Mouse (Mus musculus) 416B (cell line): Measurements from ENCODE around the gene H60b.
"Not testable (repeated sequence)": the region's sequence is repeated elsewhere in the genome, so short reads cannot be mapped to it uniquely, and the experiment has no call there.

Experiments used
- DNase-seq: peaks from one replicate; pipeline ENCODE4 v3.0.0; 2011; ENCODE audit warnings: low read depth

Gene H60b

DNA sequence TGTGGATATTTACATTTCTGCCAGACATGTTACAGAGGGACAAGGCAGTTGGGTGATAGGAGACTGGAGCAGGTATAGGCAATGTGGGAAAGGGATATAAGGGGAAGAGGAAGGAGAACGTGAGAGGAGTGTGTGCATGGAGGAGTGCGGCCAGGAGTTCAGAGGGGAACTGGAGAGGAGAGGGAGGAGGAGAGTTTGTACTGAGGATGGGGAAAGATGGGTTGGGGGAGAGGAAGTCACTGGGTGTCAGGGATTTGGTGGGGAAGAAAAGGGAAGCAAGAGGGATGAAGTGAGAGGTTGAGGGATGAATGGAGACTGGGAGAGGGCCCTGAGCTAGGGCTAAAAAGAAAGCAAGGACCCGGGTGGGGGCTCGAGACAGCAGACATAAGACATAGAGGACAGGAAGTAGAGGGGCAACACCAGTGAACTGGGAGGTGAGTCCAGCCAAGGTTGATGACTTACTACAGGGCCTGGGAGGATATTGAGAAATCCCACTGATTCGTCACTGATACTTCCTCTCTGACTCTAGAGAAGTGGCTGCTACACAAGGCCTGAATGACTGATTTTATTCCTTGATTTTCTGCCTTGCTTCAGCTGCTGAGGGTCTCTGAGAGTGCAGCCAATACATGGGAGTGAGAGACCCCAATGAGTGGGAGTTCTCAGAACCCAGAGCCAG is 7.1 kb downstream of the H60b start:
- DNase-seq: peak; percentile 63

DNA sequence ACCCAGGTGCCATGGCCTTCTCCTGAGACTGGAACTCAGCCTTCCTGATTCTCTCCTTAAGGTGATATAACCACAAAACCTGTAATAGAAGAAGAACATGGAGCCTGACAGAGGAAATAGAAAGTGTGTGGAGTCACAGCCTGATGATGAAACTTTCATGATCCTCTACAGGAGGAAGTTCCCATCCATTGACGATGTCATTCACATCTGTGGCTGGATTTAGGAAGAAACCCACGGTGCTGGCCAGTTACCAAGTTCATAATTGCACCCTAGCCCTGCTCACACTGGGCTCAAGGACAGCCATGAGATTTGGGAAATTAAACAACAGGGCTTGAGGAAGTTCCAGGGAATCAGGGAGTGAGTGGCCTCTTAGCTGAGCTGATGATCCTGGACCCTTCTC is 7.6 kb downstream of the H60b start:
- DNase-seq: peak; percentile 39

DNA sequence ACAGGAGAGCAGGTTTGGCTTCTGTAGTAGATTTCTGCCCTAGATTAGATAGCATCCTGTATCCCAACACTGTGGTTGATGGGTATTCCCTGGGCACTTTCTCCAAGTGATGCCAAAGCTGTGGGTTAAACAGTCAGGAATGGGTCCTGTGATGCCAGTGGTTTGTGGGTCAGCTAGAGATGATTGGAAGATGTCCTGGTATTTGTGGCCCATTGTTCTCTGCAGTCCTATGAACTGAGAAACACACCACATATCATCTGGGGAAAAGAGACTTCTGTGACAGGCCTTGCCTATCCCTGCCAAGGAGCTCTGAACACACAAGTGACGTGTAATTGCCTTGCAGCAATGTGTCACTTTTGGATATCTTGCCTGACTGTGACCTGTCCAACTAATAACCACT is 8.7 kb downstream of the H60b start:
- DNase-seq: not testable (repeated sequence)

DNA sequence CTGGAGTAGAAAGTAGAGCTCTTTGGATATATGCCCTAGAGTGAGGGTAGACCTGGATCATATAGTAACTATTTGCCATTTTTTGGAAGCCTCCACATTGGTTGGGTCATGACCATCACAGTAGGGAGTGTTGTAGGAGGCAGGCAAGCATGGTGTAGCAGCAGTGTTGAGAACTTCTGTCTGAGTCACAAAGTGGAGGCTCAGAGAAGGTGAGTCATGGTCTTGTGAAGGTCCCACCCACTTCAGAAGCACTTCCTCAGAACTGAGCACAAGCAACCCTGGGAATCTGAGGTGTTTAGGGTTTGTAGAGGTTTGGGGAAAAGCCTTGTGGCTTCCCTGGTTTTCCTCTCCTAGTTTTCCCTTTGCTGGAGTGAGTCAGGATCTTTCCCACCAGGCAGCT is 10.7 kb downstream of the H60b start:
- DNase-seq: not testable (repeated sequence)

DNA sequence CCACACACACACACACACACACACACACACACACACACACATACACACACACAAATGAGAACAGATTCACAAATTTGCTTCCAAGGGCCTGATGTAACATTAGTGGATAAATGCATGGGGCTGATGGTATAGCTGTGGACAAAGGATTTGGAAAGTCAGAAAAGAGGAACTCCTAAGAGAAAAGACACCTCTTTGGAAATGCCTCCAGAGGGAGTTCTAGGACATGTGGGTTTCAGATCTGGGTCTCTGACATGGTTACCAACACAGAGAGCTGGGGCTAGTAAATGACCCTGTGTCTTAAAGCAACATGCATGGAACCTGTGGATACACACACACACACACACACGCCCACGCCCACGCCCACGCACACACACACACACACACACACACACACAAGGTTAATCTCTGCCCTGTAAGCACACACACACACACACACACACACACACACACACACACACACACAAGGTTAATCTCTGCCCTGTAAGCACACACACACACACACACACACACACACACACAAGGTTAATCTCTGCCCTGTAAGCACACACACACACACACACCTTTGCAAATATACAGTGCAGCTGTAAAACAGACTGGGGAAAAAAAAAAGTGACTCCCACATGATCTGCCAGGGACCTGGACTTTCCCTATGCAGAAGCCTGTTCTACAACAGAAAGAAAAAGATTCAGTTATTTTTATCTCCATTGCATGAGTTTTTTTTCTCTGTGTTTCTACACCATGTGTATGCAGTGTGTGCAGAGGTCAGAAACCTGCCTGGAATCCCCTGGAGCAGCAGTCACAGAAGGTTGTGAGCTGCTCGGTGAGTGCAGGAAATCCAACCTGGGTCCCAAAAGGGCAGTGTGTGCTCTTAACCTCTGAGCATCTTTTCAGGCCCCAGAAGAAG is 14.3 kb downstream of the H60b start:
- DNase-seq: not testable (repeated sequence)

DNA sequence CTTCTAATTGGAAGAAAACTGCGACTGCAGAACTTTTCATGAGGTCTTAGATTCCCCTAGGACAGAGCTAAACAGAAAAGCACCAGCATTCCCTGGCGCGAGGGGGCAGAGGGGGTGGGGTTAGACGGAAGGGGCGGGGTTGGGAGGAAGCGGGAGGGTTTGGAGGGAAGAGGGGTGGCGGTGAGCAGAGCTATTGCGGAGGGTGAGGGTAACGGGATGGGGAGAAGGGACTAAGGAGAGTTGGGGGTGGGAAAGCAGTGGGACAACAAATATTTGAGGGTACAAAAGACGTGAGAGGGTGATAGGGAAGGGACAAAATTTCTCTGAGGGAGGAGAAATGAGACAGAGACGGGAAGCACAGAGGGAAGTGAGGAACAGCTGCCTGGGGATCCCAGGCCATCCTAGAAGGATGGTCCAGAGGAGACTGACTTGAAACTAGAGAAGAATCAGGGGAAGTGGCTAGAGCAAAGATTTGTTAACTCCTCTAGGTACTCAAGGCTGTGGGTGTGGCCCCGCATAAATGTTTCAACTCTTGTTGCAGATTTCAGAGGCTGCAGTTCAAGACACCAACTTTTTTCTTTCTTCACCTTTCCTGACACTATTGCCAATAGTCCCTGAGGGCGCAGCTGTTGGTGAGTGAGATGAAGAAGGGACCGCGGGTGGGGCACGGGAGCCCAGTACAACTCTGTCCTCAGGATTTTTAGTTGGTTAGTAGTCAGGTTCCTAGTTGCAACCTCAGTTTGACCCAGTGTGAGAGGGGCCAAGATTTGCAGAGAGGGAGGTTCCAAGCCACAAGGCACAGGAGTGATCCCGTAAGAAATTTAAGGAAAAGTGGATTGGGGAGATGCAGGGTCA is 15.2 kb downstream of the H60b start:
- DNase-seq: not testable (repeated sequence)

DNA sequence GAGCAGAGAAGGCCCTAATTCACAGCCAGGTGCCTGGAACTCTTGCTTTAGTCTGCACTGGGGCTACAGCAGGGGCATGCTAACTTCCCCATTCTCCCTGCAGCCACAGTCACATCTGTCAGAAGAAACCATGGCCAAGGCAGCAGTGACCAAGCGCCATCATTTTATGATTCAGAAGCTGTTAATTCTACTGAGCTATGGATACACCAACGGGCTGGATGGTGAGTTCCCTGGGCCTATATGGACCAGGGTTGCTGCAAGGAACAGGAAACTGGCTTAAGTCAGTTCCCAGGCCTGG is 15.8 kb downstream of the H60b start:
- DNase-seq: not testable (repeated sequence)

DNA sequence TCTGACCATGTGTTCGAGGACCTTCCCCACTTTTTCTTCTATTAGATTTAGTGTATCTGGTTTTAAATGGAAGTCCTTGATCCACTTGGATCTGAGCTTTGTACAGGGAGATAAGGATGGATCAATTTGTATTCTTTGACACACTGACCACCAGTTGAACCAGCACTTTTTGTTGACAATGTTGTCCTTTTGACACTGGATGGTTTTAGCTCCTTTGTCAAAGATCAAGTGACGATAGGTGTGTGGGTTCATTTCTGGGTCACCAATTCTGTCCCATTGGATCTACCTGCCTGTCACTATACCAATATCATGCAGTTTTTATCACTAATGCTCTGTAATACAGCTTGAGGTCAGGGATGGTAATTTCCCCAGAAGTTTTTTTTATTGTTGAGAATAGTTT is 18.1 kb downstream of the H60b start:
- DNase-seq: not testable (repeated sequence)

DNA sequence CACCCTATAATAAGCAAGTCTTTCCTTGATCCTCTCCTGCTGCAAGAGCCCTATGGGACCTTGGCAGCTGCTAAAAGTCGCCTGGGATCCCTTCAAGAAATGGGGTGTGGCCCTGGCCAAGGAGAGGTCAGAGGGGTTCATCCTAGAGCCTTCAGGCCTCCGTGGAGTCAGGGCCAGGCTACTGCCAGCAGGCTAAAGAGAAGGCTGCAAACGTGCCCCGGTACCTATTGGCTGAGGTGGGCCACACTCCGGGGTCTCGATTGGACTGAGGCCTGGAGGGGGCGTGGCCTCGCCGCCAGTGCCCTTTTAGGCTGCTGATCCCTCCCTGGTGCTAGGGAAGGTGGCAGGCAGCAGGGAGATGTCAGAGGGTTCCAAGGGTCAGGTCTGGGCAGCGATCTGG is 32.6 kb downstream of the H60b start:
- DNase-seq: not testable (repeated sequence)

DNA sequence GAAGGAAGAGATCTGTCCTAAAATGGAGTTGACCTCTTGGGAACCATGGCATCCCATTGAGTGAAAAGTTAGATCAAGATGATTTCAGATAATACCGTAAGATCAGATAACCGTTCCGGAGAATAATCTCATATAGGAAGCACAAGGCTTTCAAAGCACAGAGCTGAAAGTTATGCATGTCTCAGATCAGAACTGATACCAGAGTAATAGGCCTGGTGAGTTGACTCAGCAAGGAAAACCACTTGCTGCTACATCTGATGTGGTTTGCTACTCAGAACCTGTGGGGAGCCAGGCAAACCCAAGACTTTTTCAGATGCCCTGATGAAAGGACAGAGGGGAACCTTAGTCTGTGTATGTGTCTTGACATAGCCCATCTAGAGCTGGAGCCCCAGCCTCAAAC is 43.0 kb downstream of the H60b start:
- DNase-seq: not testable (repeated sequence)

DNA sequence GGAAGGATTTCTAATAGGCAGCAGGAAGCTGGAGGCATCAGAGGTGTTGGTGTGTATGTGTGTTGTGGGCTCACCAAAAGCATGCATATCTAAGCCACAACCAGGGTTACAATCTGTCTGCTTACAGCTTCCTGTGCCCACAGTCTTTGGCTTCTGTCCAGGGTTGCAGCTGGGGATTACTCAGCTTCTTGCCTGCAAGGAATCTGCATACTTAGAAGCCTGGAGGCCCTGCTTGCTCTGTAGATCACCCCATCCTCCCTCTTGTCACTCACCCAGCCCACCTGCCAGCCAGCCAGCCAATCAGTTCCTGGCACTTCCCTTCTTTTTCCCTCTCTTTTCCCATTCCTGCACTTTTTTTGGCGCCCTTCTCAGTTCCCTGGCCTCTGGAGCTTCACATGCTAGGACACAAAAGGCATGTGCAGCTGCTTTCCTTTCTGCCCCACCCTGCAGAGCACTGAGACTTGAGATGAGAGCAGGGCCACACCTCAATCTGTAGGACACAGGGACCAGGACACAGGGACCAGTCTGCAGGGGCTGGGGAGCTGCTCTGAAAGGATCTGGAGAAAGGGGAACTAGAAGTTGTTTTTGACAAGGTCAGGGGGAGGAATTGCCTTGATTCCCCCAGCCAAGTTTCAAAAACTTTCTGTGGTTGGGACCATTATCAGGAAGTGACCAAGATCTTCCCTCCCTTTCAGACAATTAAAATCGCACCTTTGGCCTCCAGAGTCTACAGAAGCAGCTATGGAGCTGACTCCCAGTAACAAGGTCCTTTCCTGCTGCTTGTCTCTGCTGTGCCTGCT is 44.6 kb downstream of the H60b start:
- DNase-seq: not testable (repeated sequence)

DNA sequence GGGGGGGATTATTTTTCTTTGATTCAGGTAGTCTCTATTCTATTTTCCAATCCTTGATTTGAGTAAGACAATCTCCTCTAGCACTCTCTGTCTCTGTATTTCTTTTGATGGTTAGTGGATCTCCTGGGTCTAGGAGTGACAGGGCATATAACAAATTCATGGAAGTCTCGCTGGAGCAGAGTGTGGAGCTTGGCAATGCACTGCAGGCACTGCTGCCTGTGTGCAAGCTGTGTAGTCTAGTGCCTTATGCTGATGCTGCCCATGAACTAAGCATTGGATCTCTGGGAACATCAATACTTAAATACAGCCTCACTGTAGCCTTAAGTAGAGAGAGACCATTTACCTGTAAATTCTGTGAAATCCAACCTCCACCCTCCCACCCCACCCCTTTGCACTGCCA is 48.1 kb downstream of the H60b start:
- not testable (repeated sequence) for DNase-seq

DNA sequence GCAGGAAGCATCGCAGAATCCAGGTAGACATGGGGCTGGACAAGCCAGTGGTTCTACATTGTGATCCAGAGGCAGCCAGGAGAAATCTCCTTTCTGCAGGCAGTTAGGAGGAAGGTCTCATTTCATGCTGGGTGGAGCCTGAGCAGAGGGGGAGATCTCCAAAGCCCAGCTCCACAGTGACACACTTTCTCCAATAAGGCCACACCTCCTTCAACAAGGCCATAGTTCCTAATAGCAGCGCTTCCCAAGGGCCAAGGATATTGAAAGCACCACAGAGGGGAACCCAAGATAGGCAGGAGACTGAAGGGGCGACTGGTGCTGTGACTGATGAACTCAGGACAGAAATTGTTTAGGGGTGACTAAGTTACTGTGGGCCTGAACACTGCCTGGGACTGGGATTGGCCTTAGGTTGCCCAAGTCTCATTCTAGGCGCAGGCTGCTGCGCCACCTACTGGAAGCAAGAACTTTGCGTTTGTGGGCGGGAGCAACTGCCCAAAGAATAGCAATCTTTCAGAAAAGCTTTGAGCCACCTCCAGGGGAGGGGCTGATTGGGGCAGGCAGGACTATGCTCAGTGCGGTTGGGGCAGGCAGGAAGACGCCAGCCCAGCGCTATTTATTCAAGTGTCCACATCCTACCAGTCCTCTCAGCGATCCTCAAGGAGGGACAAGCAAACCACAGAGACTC is 53.8 kb downstream of the H60b start:
- DNase-seq: peak; percentile 48

DNA sequence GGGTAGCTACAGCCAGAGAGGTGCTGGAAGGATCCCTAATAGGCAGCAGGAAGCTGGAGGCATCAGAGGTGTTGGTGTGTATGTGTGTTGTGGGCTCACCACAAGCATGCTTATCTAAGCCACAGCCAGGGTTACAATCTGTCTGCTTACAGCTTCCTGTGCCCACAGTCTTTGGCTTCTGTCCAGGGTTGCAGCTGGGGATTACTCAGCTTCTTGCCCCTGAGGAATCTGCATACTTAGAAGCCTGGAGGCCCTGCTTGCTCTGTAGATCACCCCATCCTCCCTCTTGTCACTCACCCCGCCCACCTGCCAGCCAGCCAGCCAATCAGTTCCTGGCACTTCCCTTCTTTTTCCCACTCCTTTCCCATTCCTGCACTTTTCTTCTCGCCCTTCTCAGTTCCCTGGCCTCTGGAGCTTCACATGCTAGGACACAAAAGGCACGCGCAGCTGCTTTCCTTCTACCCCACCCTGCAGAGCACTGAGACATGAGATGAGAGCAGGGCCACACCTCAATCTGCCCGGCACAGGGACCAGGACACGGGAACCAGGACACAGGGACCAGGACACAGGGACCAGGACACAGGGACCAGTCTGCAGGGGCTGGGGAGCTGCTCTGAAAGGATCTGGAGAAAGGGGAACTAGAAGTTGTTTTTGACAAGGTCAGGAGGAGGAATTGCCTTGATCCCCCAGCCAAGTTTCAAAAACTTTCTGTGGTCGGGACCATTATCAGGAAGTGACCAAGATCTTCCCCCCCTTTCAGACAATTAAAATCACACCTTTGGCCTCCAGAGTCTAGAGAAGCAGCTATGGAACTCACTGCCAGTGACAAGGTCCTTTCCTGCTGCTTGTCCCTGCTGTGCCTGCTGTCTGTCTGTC is 65.3 kb downstream of the H60b start:
- not testable (repeated sequence) for DNase-seq

DNA sequence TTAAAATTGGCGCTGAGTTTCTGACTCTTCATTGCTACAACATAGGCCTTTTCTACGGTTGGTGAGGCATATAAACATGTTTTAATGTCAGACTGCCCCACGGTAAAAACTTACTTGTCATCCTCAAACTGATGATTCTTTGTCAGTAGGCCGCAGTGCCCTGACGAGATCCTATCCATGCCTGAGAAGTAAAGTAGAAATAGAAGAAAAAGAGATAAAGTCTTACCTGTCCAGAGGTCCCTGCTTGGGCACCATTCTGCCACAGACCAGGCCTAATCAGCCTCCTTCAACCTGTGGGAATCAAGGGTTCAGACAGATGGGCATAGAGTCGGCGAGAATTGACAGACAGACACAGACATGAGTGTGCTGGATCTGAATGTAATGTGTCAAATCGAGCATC is 106.7 kb downstream of the H60b start:
- no peak for DNase-seq

DNA sequence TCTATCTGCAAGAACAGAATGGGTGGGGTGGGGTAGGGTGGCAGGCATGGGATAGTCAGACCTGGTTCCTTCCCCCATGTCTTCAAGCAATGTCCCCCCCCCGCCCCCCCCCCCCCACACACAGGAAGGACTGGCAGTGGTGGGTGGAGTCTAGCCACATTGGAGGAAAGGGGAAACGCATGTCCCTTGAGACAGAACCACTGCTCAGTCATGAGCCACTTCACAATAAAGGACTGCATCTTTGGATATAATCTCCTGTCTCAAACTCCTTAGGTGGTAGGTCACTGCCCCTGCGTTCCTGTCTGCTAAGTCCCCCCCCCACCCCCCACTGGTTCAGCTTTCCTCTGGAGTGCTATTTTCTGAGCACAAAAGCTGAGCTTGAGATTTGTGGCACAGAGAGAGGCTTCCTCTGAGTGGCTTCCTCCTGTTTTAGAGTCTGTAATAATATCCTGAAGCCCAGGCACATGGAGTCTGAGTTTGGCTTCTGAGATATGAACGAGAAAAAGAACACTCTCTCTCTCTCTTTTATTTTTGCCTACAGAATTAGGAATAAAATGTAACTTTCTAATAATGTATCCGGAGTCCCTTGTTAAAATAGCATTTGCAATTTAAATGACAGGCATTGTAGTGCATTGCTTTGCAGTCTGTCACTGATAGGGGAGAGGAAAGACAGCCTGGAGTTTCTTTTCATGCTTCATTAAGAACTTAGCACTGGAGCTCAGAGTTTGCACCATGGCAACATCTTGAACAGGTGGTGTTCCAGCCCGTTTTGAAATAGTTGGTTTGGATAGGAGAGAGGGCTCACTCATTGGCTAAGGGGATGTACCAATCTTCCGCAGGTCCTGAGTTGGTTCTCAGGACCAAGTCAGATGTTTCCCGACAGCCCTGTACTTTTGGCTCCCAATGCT is 112.7 kb downstream of the H60b start:
- DNase-seq: not testable (repeated sequence)

DNA sequence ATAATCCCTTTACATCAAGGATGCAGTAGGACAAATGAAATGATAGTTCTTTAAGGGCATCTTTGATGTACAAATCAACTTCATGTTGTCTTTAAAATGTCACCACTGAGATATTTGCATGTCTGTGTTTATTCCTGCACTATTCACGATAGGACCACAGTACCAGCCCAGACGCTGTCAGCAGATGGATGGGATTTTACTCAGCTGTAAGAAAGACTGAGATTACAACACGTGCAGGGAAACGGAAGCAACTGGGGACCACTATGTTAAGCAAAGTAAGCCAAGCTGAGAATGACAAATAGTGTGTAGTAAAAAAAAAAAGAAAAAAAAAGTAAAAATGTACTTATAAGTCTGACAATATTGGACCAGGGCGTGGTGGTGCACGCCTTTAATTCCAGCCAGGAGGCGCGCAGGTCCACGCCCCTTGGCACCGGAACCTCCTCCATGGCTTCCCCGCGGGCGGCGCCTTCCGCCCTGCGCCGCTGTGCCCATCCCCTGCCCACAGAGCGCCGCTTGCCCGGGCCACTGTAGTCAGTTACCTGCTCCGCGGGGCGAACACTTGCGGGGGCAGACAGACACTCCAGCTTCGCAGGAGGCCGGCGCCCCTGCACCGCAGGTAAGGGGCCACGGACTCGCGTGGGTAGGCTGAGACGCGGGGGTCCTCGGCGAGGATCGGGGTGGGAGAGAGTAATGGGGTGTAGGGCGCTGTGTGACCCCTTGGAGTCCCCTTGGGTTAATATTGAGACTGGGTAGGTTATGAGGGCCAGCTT is 114.7 kb downstream of the H60b start:
- DNase-seq: not testable (repeated sequence)

DNA sequence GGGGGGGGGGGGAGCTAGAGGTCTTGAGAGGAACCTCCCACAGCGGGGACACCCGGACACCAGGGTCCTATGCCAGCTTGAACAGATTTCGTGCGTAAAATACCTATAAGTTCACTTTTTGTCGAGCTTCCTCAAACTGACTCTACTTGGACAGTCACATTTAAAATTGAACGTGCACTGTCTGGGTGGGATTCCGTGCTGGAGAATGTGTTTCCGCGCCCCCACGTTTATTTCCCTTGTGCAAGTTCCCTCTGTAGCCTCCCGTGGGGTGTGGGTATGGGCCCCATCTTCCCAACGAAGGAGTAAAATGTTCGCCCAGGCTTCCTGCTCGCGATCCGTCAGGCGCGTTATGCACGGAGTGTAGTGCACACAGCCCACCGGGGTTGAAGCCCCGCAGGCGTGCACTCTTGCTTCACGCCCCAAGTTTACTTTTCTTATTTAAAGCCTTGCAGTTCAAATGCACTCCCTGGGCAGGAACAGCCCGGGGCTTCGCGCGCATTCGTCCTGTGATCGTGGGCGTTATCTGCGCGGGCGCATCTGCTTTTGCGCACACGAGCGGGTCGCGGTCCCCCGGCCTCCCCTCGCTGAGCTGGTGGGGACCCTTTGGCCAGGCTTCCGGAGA is 115.4 kb downstream of the H60b start:
- DNase-seq: no peak
